Mouse (Mus musculus): Measurements from ENCODE around the gene Spag16. TPM values are rescaled to one million over a fixed set of nuclear protein-coding genes. Genes with fewer than 3 reads are reported as not detected.
"Not testable (repeated sequence)": the region's sequence is repeated elsewhere in the genome, so short reads cannot be mapped to it uniquely, and the experiment has no call there.

Gene Spag16
- 0.23 and 0.42 TPM in 2 replicates for polyA plus RNA-seq (2012; rRNA removed)

DNA sequence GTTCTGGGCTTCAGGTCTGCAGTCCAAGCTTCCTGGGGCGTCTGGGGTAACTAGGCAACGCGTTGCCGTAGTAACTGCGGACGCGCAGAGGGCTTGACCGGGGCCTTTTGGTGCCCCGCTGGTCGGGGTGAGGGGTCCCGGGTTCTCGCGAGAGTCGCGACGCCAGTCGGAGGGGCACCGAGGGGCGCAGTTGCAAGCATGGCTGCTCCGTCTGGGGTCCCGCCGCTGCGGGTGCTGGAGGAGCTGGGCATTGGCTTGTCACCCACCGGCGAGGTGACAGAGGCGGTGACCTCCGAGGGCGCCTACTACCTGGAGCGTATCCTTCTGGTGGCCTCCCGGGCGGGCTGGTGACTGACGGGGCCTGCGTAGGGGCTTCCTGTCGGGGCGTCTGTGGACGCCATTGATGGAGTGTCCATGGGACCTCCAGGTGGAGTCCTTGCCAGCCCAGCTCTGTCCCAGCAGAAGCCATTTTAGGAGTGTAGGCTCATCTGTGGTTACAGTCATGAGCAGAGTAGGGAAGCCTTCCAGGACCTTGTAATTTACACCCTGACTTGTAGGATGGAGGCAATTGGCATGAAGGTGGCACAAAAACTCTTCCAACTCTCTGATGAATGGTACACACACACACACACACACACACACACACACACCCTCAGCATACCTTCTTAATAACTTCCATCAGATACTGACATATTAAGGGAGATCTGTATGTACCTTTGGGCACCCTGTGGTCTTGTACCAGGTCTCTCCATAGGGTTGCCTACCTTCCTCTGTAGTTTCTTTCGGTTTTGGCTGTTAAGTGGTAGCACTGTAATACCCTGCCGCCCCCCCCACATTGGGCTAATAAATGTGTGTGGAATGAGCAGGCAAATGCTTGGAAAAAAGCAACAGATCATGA, at the start of gene Spag16:
TSS of gene Spag16 (plus strand) at position 165 of the 898 bp plus-strand sequence.
- no peak for TF ChIP-seq POLR2A (IDR thresholded peaks at IDR 0.05; ENCODE audit: extremely low read depth, insufficient read depth, low read length)
- TF ChIP-seq CTCF (IDR thresholded peaks at IDR 0.05; ENCODE audit: extremely low read depth, insufficient read depth, low read length) = no peak
- no peaks in the 10 kb centered on the region for H3K4me1 ChIP-seq (ENCODE audit: control insufficient read depth, insufficient read depth, low read length)
- H3K27ac ChIP-seq (ENCODE audit: insufficient read depth, low read length) = no peak within 1 kb of the TSS
- H3K4me3 ChIP-seq (ENCODE audit: insufficient read depth, low read length) = 0 out of 2 replicates have a peak within 1 kb of the TSS, but pooled peaks have one; percentile 9

GRCm38 (mm10) chr1:69785129-69785528, 41.6 kb upstream of the Spag16 start:
- Histone ChIP-seq H3K4me3 (ENCODE audit: insufficient read depth, low read length) (no peak overlapping the region), H3K4me1 (ENCODE audit: control insufficient read depth, insufficient read depth, low read length) (no peaks in the 10 kb centered on the region), H3K27ac (ENCODE audit: insufficient read depth, low read length) (no peak overlapping the region)
- no peak for TF ChIP-seq POLR2A (IDR thresholded peaks at IDR 0.05; ENCODE audit: extremely low read depth, insufficient read depth, low read length)
- TF ChIP-seq CTCF (IDR thresholded peaks at IDR 0.05; ENCODE audit: extremely low read depth, insufficient read depth, low read length) = no peak

GRCm38 (mm10) chr1:69786716-69787115, 40.1 kb upstream of the Spag16 start:
- H3K27ac ChIP-seq (ENCODE audit: insufficient read depth, low read length) = no peak overlapping the region
- TF ChIP-seq POLR2A (IDR thresholded peaks at IDR 0.05; ENCODE audit: extremely low read depth, insufficient read depth, low read length) (no peak), CTCF (IDR thresholded peaks at IDR 0.05; ENCODE audit: extremely low read depth, insufficient read depth, low read length) (no peak)
- no peak overlapping the region for H3K4me3 ChIP-seq (ENCODE audit: insufficient read depth, low read length)
- H3K4me1 ChIP-seq (ENCODE audit: control insufficient read depth, insufficient read depth, low read length) = no peaks in the 10 kb centered on the region

DNA sequence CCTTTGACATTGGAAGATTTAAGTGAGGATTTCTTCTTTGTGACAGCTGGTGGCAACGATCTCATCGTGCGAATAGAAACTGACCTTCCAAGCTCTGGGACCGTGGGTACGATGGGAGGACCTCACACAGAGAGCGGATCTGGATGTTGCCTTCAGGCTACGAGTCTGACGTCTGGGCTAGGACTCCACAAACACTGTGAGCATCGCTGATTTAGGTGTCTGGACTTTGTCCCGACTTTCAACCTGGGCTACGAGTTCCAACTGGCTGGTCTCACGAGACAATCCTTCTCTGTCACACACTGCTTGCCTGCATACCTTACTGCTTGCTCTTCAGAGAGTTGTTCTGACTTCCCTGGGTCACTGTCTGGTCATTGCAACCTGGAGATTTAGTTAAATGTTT, 39.4 kb upstream of the Spag16 start:
- H3K4me3 ChIP-seq (ENCODE audit: insufficient read depth, low read length) = no peak overlapping the region
- no peaks in the 10 kb centered on the region for H3K4me1 ChIP-seq (ENCODE audit: control insufficient read depth, insufficient read depth, low read length)
- TF ChIP-seq POLR2A (IDR thresholded peaks at IDR 0.05; ENCODE audit: extremely low read depth, insufficient read depth, low read length) (no peak), CTCF (IDR thresholded peaks at IDR 0.05; ENCODE audit: extremely low read depth, insufficient read depth, low read length) (no peak)
- H3K27ac ChIP-seq (ENCODE audit: insufficient read depth, low read length) = no peak overlapping the region

DNA sequence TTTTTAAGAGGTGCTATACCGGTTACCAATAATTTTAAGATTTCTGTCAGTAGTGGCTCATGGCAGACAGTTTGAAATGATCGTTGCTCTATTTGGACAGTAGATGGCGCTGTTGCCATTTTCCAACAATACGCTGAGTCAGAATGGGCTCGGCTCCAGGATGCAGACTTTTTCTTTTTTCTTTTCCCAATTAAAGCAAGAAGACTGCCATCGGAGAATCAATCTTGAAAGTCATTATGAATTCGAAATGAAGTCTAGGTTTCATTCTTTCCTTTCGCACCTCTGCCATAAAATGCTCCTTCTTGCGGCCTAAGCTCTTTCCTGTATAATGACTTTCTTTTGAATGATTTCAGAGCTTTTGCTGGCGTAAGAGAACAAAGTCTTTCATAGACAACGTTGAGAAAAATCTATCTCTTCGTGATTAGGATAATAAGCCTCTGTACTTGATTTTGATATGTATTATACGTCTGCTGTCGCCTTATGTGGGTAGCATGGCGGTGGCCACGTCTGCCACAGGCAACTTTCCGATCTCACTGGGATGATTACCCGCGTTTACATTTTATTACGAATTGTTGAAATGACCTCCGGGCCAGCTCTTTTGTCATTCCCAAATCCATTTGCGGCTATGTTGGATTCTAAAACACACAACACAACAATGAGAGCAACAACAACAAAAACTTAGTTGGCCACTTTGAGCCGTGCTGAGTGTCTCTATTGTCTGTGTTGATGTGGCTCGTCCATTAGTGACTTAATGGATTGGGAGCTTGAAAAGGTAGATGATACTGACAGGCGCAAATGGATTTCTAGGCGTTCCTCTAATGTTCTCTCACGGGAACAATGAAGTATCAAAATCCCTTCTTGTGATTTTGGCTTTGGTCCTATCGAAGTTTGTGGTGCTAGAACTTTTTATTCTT, 36.2 kb upstream of the Spag16 start:
- TF ChIP-seq CTCF (IDR thresholded peaks at IDR 0.05; ENCODE audit: extremely low read depth, insufficient read depth, low read length) (peak; percentile 79), POLR2A (IDR thresholded peaks at IDR 0.05; ENCODE audit: extremely low read depth, insufficient read depth, low read length) (no peak)
- Histone ChIP-seq H3K4me1 (ENCODE audit: control insufficient read depth, insufficient read depth, low read length) (no peaks in the 10 kb centered on the region), H3K27ac (ENCODE audit: insufficient read depth, low read length) (no peak overlapping the region), H3K4me3 (ENCODE audit: insufficient read depth, low read length) (peak overlapping the region; percentile 22)

GRCm38 (mm10) chr1:69798948-69799565, 27.7 kb upstream of the Spag16 start:
- Histone ChIP-seq H3K27ac (ENCODE audit: insufficient read depth, low read length) (no peak overlapping the region), H3K4me3 (ENCODE audit: insufficient read depth, low read length) (no peak overlapping the region), H3K4me1 (ENCODE audit: control insufficient read depth, insufficient read depth, low read length) (no peaks in the 10 kb centered on the region)
- TF ChIP-seq CTCF (IDR thresholded peaks at IDR 0.05; ENCODE audit: extremely low read depth, insufficient read depth, low read length) = no peak
- no peak for TF ChIP-seq POLR2A (IDR thresholded peaks at IDR 0.05; ENCODE audit: extremely low read depth, insufficient read depth, low read length)

DNA sequence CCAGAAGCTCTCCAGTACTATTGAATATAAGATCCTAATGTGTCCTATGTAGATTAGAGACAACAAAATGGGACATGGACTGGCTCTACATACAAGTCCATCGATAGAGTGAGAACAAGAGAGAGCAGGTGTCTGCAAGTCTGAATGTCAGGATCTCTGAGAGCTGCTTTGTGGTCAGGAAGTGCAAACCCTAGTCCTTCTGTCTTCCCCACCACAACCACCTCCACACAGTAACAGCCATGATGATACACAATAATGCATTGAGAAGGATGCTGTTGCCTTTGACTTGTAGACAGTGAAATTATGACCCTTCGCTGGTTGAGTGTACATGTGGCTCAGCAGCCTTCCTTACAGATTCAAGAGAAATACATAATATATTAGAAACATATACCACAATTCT, 16.6 kb upstream of the Spag16 start:
- TF ChIP-seq CTCF (IDR thresholded peaks at IDR 0.05; ENCODE audit: extremely low read depth, insufficient read depth, low read length) (no peak), POLR2A (IDR thresholded peaks at IDR 0.05; ENCODE audit: extremely low read depth, insufficient read depth, low read length) (no peak)

GRCm38 (mm10) chr1:69825635-69826034, 1.1 kb upstream of the Spag16 start:
- H3K4me3 ChIP-seq (ENCODE audit: insufficient read depth, low read length); H3K4me1 ChIP-seq (ENCODE audit: control insufficient read depth, insufficient read depth, low read length); H3K27ac ChIP-seq (ENCODE audit: insufficient read depth, low read length): not testable (repeated sequence)

More for the DNA sequence above, 16.6 kb upstream of the Spag16 start:
- Histone ChIP-seq H3K27ac (ENCODE audit: insufficient read depth, low read length) (no peak overlapping the region), H3K4me1 (ENCODE audit: control insufficient read depth, insufficient read depth, low read length) (no peaks in the 10 kb centered on the region), H3K4me3 (ENCODE audit: insufficient read depth, low read length) (no peak overlapping the region)

DNA sequence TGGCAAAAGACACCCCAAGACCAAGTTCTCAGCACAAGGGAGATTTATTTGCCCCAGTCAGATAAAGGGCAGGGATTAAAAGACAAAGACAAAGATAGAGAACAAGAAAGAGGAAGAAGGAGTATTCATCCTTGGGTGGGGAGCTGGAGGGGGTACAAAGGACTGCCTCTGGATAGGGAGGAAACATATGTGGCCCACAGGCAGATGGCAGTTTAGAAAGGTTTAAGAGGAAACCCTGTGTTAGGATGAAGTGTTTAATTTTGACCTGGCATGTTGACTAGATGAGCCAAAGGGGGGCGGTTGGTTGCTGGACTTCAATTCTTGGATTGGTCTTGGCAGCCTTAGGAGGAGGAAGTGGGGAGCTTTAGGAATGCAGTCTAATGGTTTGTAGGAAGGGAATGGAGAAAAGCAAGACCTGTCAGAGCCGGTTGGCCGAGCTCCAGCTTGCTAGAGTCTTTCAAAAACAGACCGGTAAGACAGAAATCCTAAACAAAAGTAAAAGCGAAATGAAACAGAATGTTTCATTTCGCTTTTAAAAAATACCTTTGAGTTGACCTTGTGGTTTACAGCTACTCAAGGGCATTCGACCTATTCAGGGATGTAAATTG, 2.2 kb downstream of the Spag16 start:
- Histone ChIP-seq H3K4me3 (ENCODE audit: insufficient read depth, low read length) (no peak overlapping the region), H3K27ac (ENCODE audit: insufficient read depth, low read length) (no peak overlapping the region), H3K4me1 (ENCODE audit: control insufficient read depth, insufficient read depth, low read length) (no peaks in the 10 kb centered on the region)
- TF ChIP-seq CTCF (IDR thresholded peaks at IDR 0.05; ENCODE audit: extremely low read depth, insufficient read depth, low read length) = no peak
- no peak for TF ChIP-seq POLR2A (IDR thresholded peaks at IDR 0.05; ENCODE audit: extremely low read depth, insufficient read depth, low read length)
